Mouse (Mus musculus) layer of hippocampus, adult 2 months (tissue): ENCODE data around the gene Gm10643. TPM values are rescaled to one million over a fixed set of nuclear protein-coding genes. Genes with fewer than 3 reads are reported as not detected.

Experiments used
- DNase-seq, 2 experiments: peaks; one replicate each; pipeline ENCODE4 v3.0.0; 2022; ENCODE audit warnings: low spot score in 2 of 2
- H3K27ac ChIP-seq: fragments of 200-600 bp; 2 replicates; pipeline ENCODE4 v1.8.1; 2022
- H3K4me3 ChIP-seq: fragments of 200-600 bp; 2 replicates; pipeline ENCODE4 v1.8.1; 2022; ENCODE audit warnings: mild to moderate bottlenecking
- CTCF ChIP-seq: fragments of 200-600 bp; conservative IDR thresholded peaks from 2 replicates; pipeline ENCODE4 v1.8.1; 2022; ENCODE audit warnings: antibody characterized with exemption, mild to moderate bottlenecking, moderate library complexity
- total RNA-seq, 2 experiments: library from RNA; stranded (reverse); gene quantifications; 2 replicates each; pipeline ENCODE4 v1.2.3; 2021

The Gm10643 gene
- total RNA-seq, 2 experiments from 2014 or later: 4.2 to 6.7 TPM

DNA sequence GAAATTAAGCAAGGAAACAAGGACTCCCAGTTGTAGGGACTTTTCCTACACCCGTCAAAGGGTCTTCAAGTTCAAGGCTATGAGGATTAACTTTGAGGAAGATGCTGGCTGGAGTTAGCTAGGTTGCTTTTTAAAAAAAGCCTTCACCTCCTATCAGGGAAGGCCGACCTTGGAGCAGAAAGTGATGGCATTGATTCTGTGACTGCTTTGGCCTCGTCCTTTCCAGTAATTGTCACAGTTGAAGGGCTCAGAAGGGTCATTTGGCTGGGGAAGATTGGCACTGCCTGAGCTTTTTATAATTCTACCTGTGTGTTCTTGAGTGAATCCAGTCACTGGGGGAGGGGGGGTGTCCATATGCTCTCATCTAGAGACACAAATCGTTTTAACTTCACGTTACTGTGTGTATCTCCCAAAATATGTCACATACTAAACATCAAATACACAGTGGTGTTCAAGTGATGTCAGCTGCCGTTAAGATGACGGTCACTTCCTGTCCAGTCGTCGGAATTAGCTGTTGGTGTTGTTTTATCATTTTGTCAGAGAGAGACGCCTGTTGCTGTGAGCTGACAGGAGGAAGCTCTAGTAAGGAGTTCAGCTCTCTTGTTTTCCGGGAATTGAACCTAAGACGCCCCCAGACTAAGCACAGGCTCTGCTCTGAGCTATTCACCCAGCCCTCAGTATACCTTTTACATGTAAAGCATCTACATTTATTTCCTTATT lies 3.5 kb upstream of the Gm10643 start:
- DNase-seq: no peak
- H3K27ac ChIP-seq: peak overlapping the region; percentile 93
- H3K4me3 ChIP-seq: no peak overlapping the region; the same call in 1 of the 2 replicates
- TF ChIP-seq CTCF: no peak

DNA sequence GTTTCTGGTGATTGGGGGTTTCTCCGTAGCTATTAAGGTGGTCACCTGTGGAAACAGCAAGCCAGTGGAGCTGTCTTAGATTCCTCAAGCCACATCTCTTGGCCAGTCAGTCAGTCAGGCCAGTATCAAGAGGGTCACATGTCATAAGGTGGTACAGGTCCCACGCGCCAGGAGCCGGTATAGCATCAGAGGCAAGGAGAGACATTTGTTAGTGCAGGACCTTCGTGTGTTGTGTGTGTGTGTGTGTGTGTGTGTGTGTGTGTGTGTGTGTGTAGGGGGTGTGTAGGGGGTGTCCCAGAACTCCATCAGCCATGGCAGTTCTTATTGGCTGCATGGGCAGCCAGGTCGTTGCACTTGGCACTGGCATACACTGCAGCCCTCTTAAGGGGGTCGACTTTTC lies 3.0 kb upstream of the Gm10643 start:
- no peak for TF ChIP-seq CTCF

DNA sequence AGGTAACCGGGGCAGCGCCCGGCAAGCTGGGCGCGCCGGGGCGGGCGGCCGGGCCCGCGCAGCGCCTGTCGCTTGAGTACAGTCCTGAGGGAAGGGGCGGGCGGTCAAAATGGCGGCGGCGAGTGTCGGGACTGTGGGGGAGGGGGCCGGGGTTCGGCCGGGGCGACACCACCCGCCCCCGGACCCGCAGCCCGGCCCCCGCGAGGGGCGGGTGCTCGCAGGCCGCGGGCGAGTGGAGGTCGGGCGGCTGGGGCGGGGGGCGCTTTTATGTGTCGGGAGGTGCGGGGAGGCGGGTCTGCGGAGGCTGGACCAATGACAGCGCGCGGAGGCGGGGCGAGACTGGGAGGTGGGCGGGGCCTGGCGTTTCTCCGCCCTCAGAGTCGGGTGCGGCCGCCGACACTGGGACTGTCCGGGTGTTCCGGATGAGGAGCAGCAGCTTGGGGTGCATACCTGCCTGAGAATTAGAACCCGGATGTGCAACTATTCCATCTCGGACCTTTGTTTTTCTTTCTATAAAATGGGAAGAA lies 2.2 kb upstream of the Gm10643 start:
- peak; percentile 95 to 96 for DNase-seq
- no peak for TF ChIP-seq CTCF
- Histone ChIP-seq H3K27ac (peak overlapping the region; percentile 99), H3K4me3 (peak overlapping the region; percentile 79)

More for the DNA sequence above, 3.0 kb upstream of the Gm10643 start:
- Histone ChIP-seq H3K27ac (peak overlapping the region; percentile 99), H3K4me3 (peak overlapping the region; percentile 79)
- no peak for DNase-seq

DNA sequence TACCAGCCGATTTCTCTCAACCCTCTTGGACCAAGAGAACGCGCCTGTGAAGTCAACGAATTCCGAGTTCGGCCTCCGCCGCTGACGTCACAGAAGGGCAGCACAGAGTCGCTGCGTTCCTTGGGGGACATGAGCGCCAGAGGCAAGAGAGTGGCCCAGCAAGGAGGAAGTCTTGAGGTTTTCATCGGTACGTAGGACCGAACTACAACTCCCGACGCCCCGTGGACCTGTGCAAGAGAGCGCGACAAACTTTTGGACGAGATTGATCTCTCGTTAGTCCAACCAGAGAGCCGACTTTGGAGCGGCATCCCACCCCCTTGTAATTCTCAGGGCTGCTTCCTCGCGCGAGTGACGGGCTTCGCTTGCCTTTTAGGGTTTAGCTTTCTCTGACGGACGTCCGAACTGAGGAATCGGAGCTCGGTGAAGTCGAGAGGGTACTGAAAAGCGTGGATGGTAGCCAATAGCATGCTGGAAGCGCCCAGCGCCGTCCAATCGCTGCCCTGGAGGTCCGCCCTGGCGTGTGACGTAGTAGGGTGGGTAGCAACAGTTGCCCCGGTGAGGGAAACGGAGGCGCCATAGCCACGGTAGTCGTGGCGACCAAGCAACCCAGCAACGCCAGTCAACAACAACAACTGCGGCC lies 1.5 kb upstream of the Gm10643 start, which contains the start of gene Rfx1:
Gene Rfx1, plus strand, starts transcription at position 544 of the 640 bp plus-strand sequence.
- DNase-seq: peak; percentile 99 to 100
- TF ChIP-seq CTCF: no peak
- H3K4me3 ChIP-seq: peak within 1 kb of the TSS; percentile 79
- H3K27ac ChIP-seq: peak within 1 kb of the TSS; percentile 99

DNA sequence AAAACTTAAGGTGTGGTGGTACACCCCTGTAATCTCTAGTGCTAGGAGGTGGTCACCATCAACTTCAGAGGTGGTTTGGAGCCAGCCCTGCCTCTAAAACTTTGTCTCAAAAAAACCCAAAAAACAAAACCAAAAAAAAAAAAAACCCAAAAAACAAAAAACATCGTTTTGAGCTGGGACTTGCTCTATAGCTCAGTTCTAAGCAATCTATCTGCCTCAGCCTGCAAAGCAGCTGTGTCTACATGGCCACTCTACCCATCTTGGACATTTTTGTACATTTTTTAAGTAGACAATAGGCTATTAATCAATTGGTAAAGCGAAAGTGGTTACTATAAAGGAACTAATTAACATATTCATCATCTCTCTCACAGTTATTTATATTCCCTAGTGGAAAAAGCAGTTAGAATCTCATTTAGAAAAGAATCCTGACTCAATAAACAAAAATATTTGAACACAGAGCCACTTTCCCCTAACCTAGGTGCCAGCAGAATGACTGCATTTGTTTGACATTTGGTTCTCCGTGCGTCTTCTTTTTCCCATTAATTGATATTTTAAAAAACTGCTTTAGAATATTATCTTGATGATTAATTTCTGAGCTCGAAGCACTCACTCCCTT lies 628 bp upstream of the Gm10643 start:
- no peak for DNase-seq
- TF ChIP-seq CTCF: no peak
- H3K4me3 ChIP-seq: peak overlapping the region; percentile 72
- H3K27ac ChIP-seq: peak overlapping the region; percentile 97

DNA sequence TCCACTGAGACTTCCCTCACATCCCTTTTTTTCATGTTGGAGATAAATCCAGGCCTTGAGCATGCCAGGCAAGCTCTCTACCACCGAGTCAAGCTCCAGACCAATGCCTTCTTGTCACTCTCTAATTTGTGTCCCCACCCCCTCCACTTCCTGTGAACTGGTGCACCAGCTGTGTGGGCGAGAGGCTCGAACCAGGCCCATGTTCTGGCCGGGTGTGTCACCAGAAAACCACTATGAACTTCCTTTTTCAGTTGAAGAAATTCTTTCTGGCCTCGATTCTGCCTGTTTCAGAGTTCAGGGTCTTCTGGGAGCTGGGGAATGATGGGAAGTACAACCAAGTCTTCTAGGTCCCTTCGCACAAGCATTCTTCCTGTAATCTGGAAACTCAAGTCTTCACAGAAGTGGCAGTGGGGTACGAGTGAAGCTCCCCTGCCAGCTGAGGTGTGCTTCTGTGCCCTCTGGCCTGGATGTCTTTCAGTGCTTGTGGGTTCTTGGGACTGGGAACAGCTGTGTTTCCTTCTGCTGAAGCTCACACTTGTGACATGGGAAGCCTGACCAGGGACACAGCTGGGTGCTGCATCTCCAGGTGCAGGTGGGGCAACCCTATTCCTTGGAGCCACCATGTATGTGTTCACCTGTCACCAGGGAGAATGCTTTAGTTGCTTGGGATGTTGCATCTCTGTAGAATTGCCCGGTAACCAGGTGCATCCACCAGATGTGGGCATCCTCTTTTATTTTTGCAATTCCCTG lies 901 bp downstream of the Gm10643 start:
- no peak for TF ChIP-seq CTCF
- Histone ChIP-seq H3K27ac (no peak overlapping the region), H3K4me3 (no peak overlapping the region)
- no peak for DNase-seq

DNA sequence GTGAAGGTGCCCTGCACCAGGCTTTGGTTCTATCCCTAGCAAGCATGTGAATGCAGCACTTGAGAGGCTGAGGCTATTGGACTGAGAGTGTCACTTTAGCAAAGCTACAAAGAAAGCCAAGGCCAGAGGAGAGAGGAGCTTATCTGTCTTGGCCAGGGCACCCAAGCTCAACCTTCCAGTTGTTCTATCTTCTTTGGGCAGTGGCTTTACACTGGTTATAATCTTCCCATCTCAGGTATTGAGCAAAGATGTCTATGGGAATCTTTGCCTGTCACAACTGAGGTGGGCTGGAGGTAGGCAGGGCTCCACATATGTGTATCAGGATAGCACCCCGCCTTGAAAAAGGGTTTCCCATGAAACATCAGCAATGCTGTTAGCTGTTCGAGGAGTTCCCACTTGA lies 4.7 kb downstream of the Gm10643 start:
- TF ChIP-seq CTCF: no peak

DNA sequence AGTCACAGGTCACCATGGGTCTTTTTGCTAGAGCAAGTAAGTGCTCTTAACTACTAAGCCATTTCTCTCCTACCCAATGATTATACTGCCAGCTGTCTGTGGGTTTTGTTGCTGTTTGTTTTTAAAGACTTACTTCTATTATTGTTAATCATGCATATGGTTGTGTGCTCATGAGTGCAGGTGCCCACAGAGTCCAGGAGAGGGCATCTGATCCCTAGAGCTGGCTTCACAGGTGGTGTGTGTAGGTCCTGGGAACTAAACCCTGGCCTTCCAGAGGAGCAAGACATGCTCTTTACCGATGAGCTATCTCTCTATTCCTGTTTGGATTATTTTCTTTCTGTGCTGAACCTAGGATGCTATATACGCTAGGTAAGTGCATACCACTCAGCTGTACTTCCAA lies 5.7 kb downstream of the Gm10643 start:
- no peak for DNase-seq

More for the DNA sequence above, 4.7 kb downstream of the Gm10643 start:
- Histone ChIP-seq H3K27ac (no peak overlapping the region), H3K4me3 (no peak overlapping the region)
- no peak for DNase-seq

DNA sequence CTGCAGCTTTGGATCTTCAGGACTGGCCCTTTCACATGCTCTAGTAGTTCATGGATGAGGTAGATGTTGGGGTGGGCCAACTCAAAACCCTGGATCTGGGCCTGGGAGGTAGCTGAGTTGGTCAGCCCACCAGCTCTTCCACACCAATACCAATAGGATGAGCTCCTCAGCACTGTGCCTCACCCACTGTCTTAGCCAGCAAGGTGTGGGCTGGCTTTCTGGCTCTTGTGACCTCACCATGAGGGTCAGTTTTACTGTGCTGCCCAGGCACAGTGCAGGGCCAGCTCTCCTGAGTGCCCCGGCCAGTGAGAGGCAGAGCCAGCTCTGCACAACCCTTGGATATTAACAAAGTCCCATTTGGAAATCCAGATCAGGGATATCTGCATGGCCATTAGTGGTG lies 7.1 kb downstream of the Gm10643 start:
- H3K4me3 ChIP-seq: no peak overlapping the region
- DNase-seq: no peak
- H3K27ac ChIP-seq: no peak overlapping the region
- no peak for TF ChIP-seq CTCF

More for the DNA sequence above, 5.7 kb downstream of the Gm10643 start:
- H3K27ac ChIP-seq: no peak overlapping the region
- 0 out of 2 replicates have a peak, but pooled peaks have one; percentile 16 for TF ChIP-seq CTCF
- H3K4me3 ChIP-seq: no peak overlapping the region

DNA sequence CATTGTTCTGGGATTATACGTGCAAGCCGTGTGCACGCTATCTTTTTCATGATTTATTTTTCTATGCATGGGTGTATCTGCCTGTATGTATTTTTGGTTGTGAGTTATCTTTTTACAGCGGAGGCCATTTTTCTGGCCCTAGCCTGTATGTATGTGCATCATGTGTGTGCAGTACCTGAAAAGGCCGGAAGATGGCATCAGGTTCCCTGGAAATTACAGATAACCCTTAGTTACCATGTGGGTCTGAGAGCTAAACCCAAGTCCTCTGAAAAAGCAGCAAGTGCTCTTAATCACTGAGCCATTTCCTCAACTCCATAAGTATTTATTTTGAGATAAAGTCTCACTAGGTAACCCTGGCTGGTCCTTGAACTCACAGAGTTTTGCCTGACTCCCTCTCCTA lies 11.7 kb downstream of the Gm10643 start:
- Histone ChIP-seq H3K4me3 (no peak overlapping the region), H3K27ac (no peak overlapping the region)
- DNase-seq: no peak
- no peak for TF ChIP-seq CTCF

DNA sequence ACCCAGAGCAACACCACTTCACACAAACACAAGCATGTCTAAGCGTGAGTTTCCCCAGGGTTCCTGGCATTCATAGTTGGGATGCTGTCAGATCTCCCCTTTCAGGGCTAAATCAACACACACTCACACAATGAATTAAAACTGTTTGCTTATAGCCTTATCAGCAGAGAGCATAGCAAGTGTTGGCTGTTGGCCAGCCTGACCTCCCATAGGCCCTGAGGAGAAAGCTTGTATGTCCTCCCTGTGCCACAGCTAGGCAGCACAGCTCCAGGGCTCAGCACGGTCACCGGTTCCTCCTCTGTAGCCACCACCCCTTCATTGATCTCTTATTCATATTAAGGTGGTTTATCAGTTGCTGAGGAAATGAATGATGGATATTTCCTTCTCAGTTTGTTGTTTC lies 12.2 kb downstream of the Gm10643 start:
- Histone ChIP-seq H3K4me3 (no peak overlapping the region), H3K27ac (no peak overlapping the region)
- no peak for DNase-seq
- TF ChIP-seq CTCF: no peak

DNA sequence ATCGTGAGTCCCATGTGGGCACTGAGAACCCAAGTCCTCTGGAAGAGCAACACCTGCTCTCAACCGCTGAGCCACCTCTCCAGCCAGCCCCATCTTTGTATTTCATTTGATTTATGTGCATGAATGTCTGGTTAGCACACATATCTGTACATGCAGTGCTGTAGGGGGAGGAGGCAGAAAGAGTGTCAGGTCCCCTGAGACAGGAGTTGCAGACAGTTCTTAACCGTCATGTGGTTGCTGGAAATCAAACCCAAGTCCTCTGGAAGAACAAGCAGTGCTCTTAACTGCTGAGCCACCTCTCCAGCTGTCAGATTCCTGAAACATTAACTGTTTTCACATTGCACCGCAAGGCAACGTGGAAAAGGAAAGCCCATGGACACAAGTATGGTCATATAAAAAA lies 16.8 kb downstream of the Gm10643 start:
- no peak for DNase-seq
- Histone ChIP-seq H3K27ac (no peak overlapping the region), H3K4me3 (no peak overlapping the region)
- TF ChIP-seq CTCF: no peak
